Mouse (Mus musculus) megakaryocyte, embryonic 14.5 days (primary cell): Measurements from ENCODE around the gene Kmt2b.

Experiments used
- FLI1 ChIP-seq: IDR thresholded peaks from 2 replicates; pipeline ENCODE4 v1.6.1; 2012; ENCODE audit warnings: low read length, inconsistent platforms, mixed read lengths
- GATA1 ChIP-seq: IDR thresholded peaks from 3 replicates; pipeline ENCODE4 v1.6.1; 2012; ENCODE audit warnings: mixed read lengths, low read length, inconsistent platforms, borderline replicate concordance

DNA sequence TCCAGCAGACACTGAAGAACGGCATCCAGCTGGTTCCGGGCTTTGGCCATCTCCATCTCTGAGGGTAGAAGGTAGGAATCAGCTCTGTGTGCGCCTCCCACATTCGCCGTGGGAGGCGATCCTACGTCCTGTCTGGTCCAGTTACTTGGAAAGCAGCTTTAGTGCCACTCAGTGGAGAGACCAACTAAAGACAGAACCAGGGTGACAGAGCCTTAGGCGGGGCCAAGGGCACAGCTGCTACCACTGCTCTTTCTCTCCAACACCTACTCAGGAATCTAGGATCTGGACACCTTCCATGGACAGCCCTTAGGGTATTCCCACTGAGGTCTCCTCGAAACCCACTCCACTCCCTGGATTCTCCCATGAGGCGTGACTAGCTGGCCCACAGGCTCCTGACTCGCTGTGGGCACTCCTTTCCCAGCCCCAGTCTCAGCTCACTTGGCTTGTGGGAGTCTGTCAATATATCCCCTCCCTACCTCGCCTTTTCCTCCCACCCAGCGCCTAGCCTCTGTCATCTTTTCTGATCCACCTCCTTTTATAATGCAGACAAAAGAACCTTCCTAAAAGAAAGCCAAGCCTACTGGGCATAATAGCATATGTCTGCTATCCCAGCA lies 30.5 kb downstream of the Kmt2b start:
- TF ChIP-seq GATA1 (no peak), FLI1 (no peak)
